Mouse (Mus musculus) midbrain, embryonic 12.5 days (tissue): ENCODE measurements around the gene Clec4g. TPM values are rescaled to one million over a fixed set of nuclear protein-coding genes. Genes with fewer than 3 reads are reported as not detected.
A peak's percentile ranks its signal among the peaks of the same experiment; 100 is the strongest.

ENCODE experiments used
- ATAC-seq: fragments of 200-750 bp; cut with Nextera tagmentation; 2 replicates; pipeline ENCODE4 v1.8.0; 2017; ENCODE audit warnings: low read depth, moderate TSS enrichment, moderate library complexity; ENCODE audit not compliant: low FRiP score
- H3K27ac ChIP-seq: fragments of 300-500 bp; sonication (generic); replicated peaks from 2 replicates; pipeline ENCODE4 v1.5.1; 2016; ENCODE audit warnings: mild to moderate bottlenecking
- H3K27me3 ChIP-seq: fragments of 300-500 bp; sonication (generic); 2 replicates; pipeline ENCODE4 v1.6.1; 2016; ENCODE audit warnings: mild to moderate bottlenecking
- H3K36me3 ChIP-seq: fragments of 300-500 bp; sonication (generic); 2 replicates; pipeline ENCODE4 v1.6.1; 2016
- H3K4me1 ChIP-seq: fragments of 300-500 bp; sonication (generic); 2 replicates; pipeline ENCODE4 v1.6.1; 2016
- H3K4me2 ChIP-seq: fragments of 300-500 bp; sonication (generic); replicated peaks from 2 replicates; pipeline ENCODE4 v1.6.1; 2016; ENCODE audit warnings: mild to moderate bottlenecking, moderate library complexity
- H3K4me3 ChIP-seq: fragments of 300-500 bp; sonication (generic); 2 replicates; pipeline ENCODE4 v1.5.1; 2016; ENCODE audit warnings: mild to moderate bottlenecking
- H3K9ac ChIP-seq: fragments of 300-500 bp; sonication (generic); replicated peaks from 2 replicates; pipeline ENCODE4 v1.6.1; 2016; ENCODE audit warnings: mild to moderate bottlenecking, moderate library complexity
- H3K9me3 ChIP-seq: fragments of 300-500 bp; sonication (generic); 2 replicates; pipeline ENCODE4 v1.6.1; 2016; ENCODE audit warnings: mild to moderate bottlenecking
- WGBS: fragments of 180-500 bp; shearing (Covaris S2); methylation state at CpG from one replicate; pipeline ENCODE4 v1.1.7; 2016; 5-methylcytosine and 5-hydroxymethylcytosine counted together
- polyA plus RNA-seq: library from polyadenylated mRNA; unstranded; fragments of >200 nt; fragmentation: Nextera tagmentation; extraction: Ambion mirVana; gene quantifications from 2 replicates; pipeline ENCODE4 v1.2.1, GENCODE M21; 2016

The Clec4g gene
- polyA plus RNA-seq, 1 experiment from 2014 or later, result not detected

DNA sequence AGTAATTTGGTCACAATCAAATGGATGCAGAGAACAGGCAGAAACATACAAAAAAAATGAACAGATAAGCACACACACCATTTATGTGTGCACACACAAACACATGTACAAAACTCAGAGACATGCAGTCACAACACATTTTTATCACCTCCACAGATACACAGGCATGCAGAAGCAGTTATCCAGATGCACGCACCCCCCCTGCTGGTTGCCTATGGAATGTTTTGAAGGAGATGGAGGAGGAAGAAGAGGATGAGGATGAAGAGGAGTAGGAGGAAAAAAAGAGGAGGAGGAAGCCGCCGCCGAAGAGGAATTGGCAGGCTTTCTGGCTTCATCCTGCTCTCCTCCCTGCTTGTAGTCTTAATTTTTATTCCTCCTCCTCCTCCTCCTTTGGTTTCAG lies 14.7 kb downstream of the Clec4g start:
- Histone ChIP-seq H3K9ac (no peak overlapping the region), H3K36me3 (no peaks in the 10 kb centered on the region), H3K27ac (no peak overlapping the region), H3K9me3 (no peaks in the 10 kb centered on the region), H3K4me1 (no peaks in the 10 kb centered on the region), H3K27me3 (no peaks in the 10 kb centered on the region), H3K4me3 (no peak overlapping the region), H3K4me2 (no peak overlapping the region)
- no peak for ATAC-seq
- WGBS, result 64% methylated on average over 4 of the region's 4 CpGs

DNA sequence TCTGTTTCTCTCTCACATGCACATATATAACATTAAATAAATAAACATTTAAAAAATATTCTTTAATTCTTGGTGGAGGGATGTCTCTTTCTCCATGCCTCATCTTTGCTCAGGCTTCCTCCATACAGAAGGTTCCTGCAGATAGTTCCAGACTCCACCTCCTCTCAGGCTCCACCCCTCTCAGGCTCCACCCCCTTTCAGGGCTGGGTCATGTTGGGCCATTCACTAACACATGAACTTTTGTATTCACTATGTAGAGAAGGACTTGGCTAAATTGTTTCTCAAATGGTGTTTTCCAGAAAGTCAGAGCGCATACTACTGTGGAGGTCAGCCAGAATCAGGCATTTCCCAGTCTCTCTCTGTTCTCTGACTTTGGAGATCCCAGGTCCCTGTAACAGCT lies 19.0 kb downstream of the Clec4g start:
- Histone ChIP-seq H3K27ac (no peak overlapping the region), H3K27me3 (no peaks in the 10 kb centered on the region), H3K4me2 (no peak overlapping the region), H3K36me3 (no peaks in the 10 kb centered on the region), H3K4me3 (no peak overlapping the region), H3K9ac (no peak overlapping the region), H3K9me3 (no peaks in the 10 kb centered on the region), H3K4me1 (no peaks in the 10 kb centered on the region)
- 90% methylated on average over 1 of the region's 1 CpGs for WGBS
- no peak for ATAC-seq

DNA sequence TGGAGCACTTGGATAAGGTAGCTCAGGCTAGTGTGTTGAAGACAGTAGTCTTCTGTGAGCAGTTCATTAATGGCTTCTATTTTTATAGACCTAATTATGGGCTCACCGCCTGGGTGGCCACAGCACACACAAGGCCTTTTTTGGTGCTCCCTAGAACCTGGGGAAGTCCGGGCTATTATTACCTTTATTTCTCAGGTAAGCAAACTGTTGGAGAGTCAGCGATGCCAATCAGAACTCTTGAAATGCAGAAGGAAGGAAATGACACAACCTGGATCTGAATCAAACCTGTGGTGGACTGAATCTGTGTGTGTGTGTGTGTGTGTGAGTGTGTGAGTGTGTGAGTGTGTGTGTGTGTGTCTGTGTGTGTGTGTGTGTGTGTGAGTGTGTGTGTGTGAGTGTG lies 26.3 kb downstream of the Clec4g start, which contains the start of gene Fcer2a:
Gene Fcer2a (minus strand): TSS at position 55 of the 400 bp plus-strand sequence.
- Histone ChIP-seq H3K4me2 (no peak within 1 kb of the TSS), H3K27ac (no peak within 1 kb of the TSS), H3K27me3 (no peaks in the 10 kb centered on the region), H3K4me3 (no peak within 1 kb of the TSS), H3K9ac (no peak within 1 kb of the TSS), H3K4me1 (no peaks in the 10 kb centered on the region), H3K36me3 (no peaks in the 10 kb centered on the region), H3K9me3 (no peaks in the 10 kb centered on the region)
- no peak for ATAC-seq
- 85% methylated on average over 3 of the region's 3 CpGs for WGBS

DNA sequence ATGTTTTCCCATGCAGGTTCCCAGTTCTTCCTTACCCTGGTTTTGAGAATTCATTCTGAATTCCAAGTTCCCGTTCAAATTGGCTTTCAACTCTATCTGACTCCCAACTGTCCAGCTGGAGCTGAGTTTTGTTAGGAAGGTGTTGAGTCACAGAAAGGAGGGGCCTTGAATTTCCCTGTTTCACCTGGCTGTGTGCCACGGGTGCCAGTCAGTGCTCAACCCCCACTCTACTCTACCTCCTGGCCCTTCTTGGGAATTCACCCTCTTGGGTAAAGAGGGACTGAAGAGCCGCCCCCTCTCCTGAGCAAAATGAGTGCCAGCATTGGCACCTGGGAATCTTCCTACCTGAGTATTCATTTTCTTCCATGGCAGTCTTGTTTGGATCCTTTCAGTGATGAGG lies 29.7 kb downstream of the Clec4g start:
- Histone ChIP-seq H3K4me1 (no peaks in the 10 kb centered on the region), H3K4me2 (no peak overlapping the region), H3K27ac (no peak overlapping the region), H3K9me3 (no peaks in the 10 kb centered on the region), H3K36me3 (no peaks in the 10 kb centered on the region), H3K4me3 (no peak overlapping the region), H3K27me3 (no peaks in the 10 kb centered on the region), H3K9ac (no peak overlapping the region)
- WGBS, result 74% methylated on average over 3 of the region's 3 CpGs
- ATAC-seq, result no peak

DNA sequence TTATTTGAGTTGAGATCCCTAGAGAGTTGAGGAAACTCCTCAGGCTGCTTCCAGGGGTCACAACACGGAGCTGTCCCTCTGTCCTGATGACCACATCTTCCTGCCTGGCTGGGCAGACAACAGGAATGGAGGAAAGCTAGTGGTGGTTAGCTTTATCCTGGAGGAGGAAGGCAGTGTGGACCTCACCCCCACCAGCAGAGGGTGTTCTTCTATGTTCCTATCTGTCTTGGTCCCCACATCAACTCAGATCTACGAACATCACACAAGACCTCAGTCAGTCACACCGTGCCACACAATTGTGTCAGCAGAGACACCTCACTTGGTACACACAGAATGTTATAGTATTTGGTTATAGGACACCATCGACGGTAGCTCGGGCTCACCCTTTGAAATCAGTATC lies 32.9 kb downstream of the Clec4g start:
- Histone ChIP-seq H3K27me3 (no peaks in the 10 kb centered on the region), H3K9me3 (no peaks in the 10 kb centered on the region), H3K27ac (no peak overlapping the region), H3K4me1 (no peaks in the 10 kb centered on the region), H3K4me2 (no peak overlapping the region), H3K4me3 (no peak overlapping the region), H3K9ac (no peak overlapping the region), H3K36me3 (peaks cover 5% of the 10 kb centered on the region; the same call in 1 of the 2 replicates)
- ATAC-seq, result no peak
- WGBS, result 79% methylated on average over 6 of the region's 6 CpGs

DNA sequence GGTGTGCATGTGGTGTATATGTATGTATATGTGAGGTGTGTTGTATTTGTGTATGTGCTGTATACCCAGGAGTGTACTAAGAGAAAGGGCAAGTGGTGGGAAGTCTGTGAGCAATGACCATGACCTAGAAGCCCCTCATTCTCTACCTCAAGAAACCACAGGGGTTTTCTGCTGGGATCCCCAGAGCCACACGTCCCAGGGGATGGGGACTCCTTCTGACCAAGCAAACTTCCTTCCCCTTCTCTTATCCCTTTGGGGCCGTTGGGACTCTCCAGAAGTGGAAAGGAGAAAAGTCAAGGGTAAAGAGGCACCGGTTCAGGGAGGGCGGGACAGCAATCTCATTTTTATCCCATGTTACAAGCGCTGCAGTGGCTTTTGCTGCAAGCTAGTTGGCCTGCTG lies 35.0 kb downstream of the Clec4g start:
- no peaks in the 10 kb centered on the region for H3K9me3 ChIP-seq
- ATAC-seq, result no peak
- H3K27me3 ChIP-seq, result no peaks in the 10 kb centered on the region
- H3K36me3 ChIP-seq, result peaks cover 23% of the 10 kb centered on the region
- H3K4me1 ChIP-seq, result no peaks in the 10 kb centered on the region
- WGBS, result 70% methylated on average over 5 of the region's 5 CpGs
- no peak overlapping the region for H3K4me3 ChIP-seq
- H3K4me2 ChIP-seq, result no peak overlapping the region
- no peak overlapping the region for H3K27ac ChIP-seq
- H3K9ac ChIP-seq, result no peak overlapping the region

DNA sequence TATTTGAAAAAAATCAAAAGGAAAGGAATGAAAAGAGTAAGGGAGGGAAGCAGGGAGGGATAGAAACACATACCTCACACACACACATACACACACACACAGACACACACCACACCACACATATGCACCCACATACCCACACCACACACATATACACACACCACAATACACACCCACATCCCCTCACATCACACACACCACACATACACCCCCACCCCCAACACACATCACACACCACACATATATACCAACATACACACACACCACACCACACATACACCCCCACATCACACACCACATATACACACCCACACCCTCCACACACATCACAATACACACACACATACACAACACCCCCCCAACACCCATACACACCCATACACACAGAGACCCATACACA lies 35.9 kb downstream of the Clec4g start:
- ATAC-seq, result peak; percentile 43
- no peak overlapping the region for H3K4me2 ChIP-seq

DNA sequence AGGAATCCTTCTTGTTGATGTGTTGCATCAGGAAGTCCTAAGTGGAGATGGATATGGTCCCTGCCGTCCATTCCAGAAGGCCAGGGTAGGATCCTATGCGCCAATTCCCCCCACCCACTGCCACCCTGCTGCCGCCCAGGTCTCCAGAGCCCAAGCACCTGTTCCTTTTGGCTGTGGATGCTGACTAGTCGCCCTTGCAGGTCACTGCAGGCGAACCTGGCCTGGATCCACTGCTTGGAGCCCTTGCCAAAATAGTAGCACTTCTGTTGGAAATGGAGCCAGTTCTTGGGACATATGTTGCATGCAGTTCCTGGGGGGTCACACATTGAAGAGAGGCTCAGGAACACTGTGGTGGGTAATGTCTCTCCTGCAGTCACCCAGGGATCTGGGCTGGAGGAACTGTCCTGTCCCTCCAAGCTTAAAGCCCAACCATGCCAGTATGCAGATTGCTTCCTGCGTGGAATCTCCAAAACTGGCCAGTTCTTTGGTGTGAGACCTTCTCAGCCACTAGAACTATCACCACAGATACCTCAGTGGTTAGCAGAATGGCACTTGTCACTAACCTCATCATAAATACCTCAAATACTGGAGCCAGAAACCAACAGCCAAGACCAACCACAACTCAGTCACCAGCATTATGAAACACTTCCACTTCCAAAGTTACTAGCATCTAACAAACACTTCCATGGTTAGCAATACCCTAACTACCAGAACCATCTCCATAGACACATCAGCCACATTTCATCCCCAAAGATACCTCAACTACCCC lies 36.9 kb downstream of the Clec4g start:
- Histone ChIP-seq H3K4me2 (no peak overlapping the region), H3K4me1 (no peaks in the 10 kb centered on the region), H3K9me3 (no peaks in the 10 kb centered on the region), H3K36me3 (peaks cover 41% of the 10 kb centered on the region), H3K27ac (no peak overlapping the region), H3K4me3 (no peak overlapping the region), H3K27me3 (no peaks in the 10 kb centered on the region), H3K9ac (no peak overlapping the region)
- ATAC-seq, result no peak
- 69% methylated on average over 6 of the region's 6 CpGs for WGBS

More for the DNA sequence above, 35.9 kb downstream of the Clec4g start:
- H3K36me3 ChIP-seq, result peaks cover 32% of the 10 kb centered on the region
- no peak overlapping the region for H3K27ac ChIP-seq
- H3K27me3 ChIP-seq, result no peaks in the 10 kb centered on the region
- no peaks in the 10 kb centered on the region for H3K4me1 ChIP-seq
- H3K9me3 ChIP-seq, result no peaks in the 10 kb centered on the region
- no peak overlapping the region for H3K4me3 ChIP-seq
- no peak overlapping the region; the same call in 1 of the 2 replicates for H3K9ac ChIP-seq

DNA sequence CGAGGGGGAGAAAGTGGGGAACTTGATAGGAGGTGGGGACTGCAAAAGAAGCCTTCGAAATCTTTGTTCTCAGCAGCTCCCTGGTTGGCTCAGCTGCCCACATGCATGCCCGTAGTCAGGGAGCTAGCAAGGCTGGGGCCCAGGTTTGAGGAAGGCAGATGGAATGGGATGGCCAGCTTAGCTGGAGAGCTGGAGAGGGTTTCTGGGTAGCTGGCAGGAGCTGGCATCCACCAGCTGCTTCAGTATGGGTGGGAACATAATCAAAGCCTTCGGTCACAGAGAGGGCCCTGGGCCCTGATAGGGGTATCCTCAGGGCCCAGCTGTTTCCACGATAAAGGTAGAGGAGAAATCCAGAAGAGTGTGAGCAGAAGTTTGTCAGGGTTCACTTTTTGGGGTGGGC lies 38.0 kb downstream of the Clec4g start:
- peaks cover 7% of the 10 kb centered on the region for H3K4me1 ChIP-seq
- H3K4me3 ChIP-seq, result no peak overlapping the region
- no peak overlapping the region for H3K4me2 ChIP-seq
- peaks cover 42% of the 10 kb centered on the region for H3K36me3 ChIP-seq
- WGBS, result 96% methylated on average over 5 of the region's 5 CpGs
- ATAC-seq, result no peak
- H3K27ac ChIP-seq, result no peak overlapping the region
- no peaks in the 10 kb centered on the region for H3K9me3 ChIP-seq
- no peak overlapping the region for H3K9ac ChIP-seq
- no peaks in the 10 kb centered on the region for H3K27me3 ChIP-seq

DNA sequence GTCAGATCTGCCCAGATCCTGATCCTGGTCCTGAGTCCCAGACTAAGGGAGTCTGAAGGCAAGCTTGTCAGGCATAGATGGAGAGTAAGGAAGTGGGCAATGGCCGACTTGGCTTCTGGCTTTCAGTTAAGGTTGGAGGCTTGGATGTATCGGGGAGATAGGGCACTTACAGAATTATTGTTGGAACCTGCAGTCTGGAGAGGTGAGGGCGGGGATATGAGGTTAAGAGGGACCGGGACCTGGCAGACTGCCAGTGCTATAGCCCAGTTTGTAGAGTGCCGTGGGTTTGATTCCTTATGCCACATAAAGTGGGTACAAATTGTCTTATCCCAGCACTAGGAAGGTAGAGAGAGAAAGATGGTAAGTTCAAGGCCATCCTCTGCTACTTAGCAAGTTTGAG lies 40.8 kb downstream of the Clec4g start:
- H3K4me1 ChIP-seq, result peaks cover 12% of the 10 kb centered on the region
- ATAC-seq, result no peak
- 98% methylated on average over 5 of the region's 5 CpGs for WGBS
- no peak overlapping the region for H3K9ac ChIP-seq
- H3K36me3 ChIP-seq, result peaks cover 42% of the 10 kb centered on the region
- no peak overlapping the region for H3K27ac ChIP-seq
- no peaks in the 10 kb centered on the region for H3K9me3 ChIP-seq
- H3K4me3 ChIP-seq, result no peak overlapping the region
- H3K27me3 ChIP-seq, result no peaks in the 10 kb centered on the region
- H3K4me2 ChIP-seq, result no peak overlapping the region

DNA sequence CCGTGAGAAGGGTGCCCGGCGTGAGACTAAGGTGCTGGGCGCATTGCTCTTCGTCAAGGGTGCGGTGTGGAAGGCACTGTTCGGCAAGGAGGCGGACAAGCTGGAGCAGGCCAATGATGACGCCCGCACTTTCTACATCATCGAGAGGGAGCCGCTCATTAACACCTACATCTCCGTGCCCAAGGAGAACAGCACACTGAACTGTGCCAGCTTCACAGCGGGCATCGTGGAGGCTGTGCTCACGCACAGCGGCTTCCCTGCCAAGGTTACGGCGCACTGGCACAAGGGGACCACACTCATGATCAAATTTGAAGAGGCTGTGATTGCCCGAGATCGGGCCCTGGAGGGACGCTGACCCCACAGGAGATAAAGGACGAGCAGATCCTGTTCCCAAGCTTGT lies 41.2 kb downstream of the Clec4g start:
- no peak for ATAC-seq
- peaks cover 12% of the 10 kb centered on the region for H3K4me1 ChIP-seq
- H3K9me3 ChIP-seq, result no peaks in the 10 kb centered on the region
- H3K4me3 ChIP-seq, result no peak overlapping the region
- no peak overlapping the region for H3K4me2 ChIP-seq
- WGBS, result 96% methylated on average over 23 of the region's 23 CpGs
- H3K27ac ChIP-seq, result no peak overlapping the region
- H3K36me3 ChIP-seq, result peaks cover 42% of the 10 kb centered on the region
- no peak overlapping the region for H3K9ac ChIP-seq
- H3K27me3 ChIP-seq, result no peaks in the 10 kb centered on the region

DNA sequence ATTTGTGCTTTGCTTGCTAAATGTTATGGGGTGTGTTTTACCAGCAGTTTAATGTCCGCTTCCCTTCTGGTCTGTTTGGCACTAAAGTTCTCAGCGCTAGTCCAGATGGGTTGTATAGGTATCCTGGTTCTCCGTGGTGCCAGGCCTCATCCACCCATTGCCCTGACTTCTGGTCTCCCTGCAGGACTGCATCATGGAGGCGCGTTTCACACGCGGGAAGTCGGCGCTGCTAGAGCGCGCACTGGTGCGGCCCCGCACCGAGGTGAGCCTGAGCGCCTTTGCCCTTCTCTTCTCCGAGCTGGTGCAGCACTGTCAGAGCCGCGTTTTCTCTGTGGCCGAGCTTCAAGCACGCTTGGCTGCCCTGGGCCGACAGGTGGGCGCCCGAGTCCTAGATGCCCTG lies 41.6 kb downstream of the Clec4g start:
- Histone ChIP-seq H3K27ac (no peak overlapping the region), H3K9ac (no peak overlapping the region), H3K4me1 (peaks cover 12% of the 10 kb centered on the region), H3K9me3 (no peaks in the 10 kb centered on the region), H3K36me3 (peaks cover 42% of the 10 kb centered on the region), H3K4me3 (no peak overlapping the region), H3K27me3 (no peaks in the 10 kb centered on the region), H3K4me2 (no peak overlapping the region)
- ATAC-seq, result no peak
- WGBS, result 95% methylated on average over 23 of the region's 23 CpGs
